Comparison of ENCODE assay signal across 24 mouse cellular contexts in genomic region chr13:23959776-23960175, GRCm38 (mm10). TPM values are rescaled to one million over a fixed set of nuclear protein-coding genes. Genes with fewer than 3 reads are reported as not detected.
"Had no signal": no experiment of that assay in that cellular context is flagged by ENCODE, and none has a peak within 500 bp of the region (broad histone marks: within the 10 kb centered on the region; RNA-seq: fewer than 3 reads in every experiment).

No protein-coding gene starts in this region.

- ATAC-seq: lung, postnatal 0 days had no signal

- H3K4me2 ChIP-seq: liver, embryonic 11.5 days; liver, embryonic 15.5 days; stomach, embryonic 15.5 days had no signal

- H3K27ac ChIP-seq: layer of hippocampus, adult 2 months; left cerebral cortex, adult 2 months; limb, embryonic 10.5 days; liver, embryonic 15.5 days; stomach, embryonic 15.5 days had no signal

- H3K4me1 ChIP-seq: liver, embryonic 15.5 days; stomach, embryonic 15.5 days had no signal

- H3K36me3 ChIP-seq: limb, embryonic 10.5 days; liver, embryonic 15.5 days; stomach, embryonic 15.5 days had no signal

- DNase-seq: kidney, adult 18-20 months; kidney, postnatal 10 days; kidney, postnatal 4 days; lung, adult 2 months; lung, postnatal 36 days; right cerebral cortex, postnatal 4 days; spleen, adult 18-20 months; thymus, adult 2 months; thymus, postnatal 36 days had no signal

- H3K9ac ChIP-seq: liver, embryonic 15.5 days; stomach, embryonic 15.5 days had no signal

- H3K27me3 ChIP-seq: liver, embryonic 15.5 days; stomach, embryonic 15.5 days had no signal

- H3K4me3 ChIP-seq: layer of hippocampus, adult 2 months; left cerebral cortex, adult 2 months; limb, embryonic 10.5 days; liver, embryonic 15.5 days; stomach, embryonic 15.5 days had no signal

- H3K9me3 ChIP-seq: limb, embryonic 10.5 days; liver, embryonic 15.5 days; stomach, embryonic 15.5 days had no signal

RNA-seq across cellular contexts. Expression of gene Hist1h2aa, which starts 25.5 kb away (rescaled TPM):
- total RNA-seq: layer of hippocampus, adult 2 months; layer of hippocampus, postnatal 25 days; left cerebral cortex, adult 2 months; left cerebral cortex, postnatal 14 days; megakaryocyte progenitor cell, adult 5-6 weeks; midbrain, postnatal 0 days had no signal
- polyA plus RNA-seq: kidney, embryonic 14.5 days; limb, embryonic 10.5 days; limb, embryonic 14.5 days; liver, embryonic 11.5 days; liver, embryonic 15.5 days; lung, adult 2 months; lung, postnatal 0 days; midbrain, postnatal 0 days; neural tube, embryonic 14.5 days; stomach, embryonic 15.5 days; thymus, adult 2 months had no signal

RNA-seq across cellular contexts. Expression of gene Hist1h2ba, which starts 25.8 kb away (rescaled TPM):
- total RNA-seq: layer of hippocampus, adult 2 months; layer of hippocampus, postnatal 25 days; left cerebral cortex, adult 2 months; left cerebral cortex, postnatal 14 days; megakaryocyte progenitor cell, adult 5-6 weeks; midbrain, postnatal 0 days had no signal
- polyA plus RNA-seq: kidney, embryonic 14.5 days; limb, embryonic 10.5 days; limb, embryonic 14.5 days; liver, embryonic 11.5 days; liver, embryonic 15.5 days; lung, adult 2 months; lung, postnatal 0 days; midbrain, postnatal 0 days; neural tube, embryonic 14.5 days; stomach, embryonic 15.5 days; thymus, adult 2 months had no signal

RNA-seq across cellular contexts. Expression of gene Scgn, which starts 31.2 kb away (rescaled TPM):
- total RNA-seq: megakaryocyte progenitor cell, adult 5-6 weeks had no signal
- polyA plus RNA-seq: limb, embryonic 10.5 days; liver, embryonic 11.5 days; liver, embryonic 15.5 days; lung, adult 2 months; lung, postnatal 0 days had no signal

RNA-seq across cellular contexts. Expression of gene Slc17a4, which starts 45.0 kb away (rescaled TPM):
- total RNA-seq: layer of hippocampus, adult 2 months; layer of hippocampus, postnatal 25 days; left cerebral cortex, adult 2 months; left cerebral cortex, postnatal 14 days; midbrain, postnatal 0 days had no signal
- polyA plus RNA-seq: limb, embryonic 10.5 days; limb, embryonic 14.5 days; liver, embryonic 11.5 days; lung, adult 2 months; lung, postnatal 0 days; midbrain, postnatal 0 days; testis, adult 2 months had no signal
